Mouse (Mus musculus) intestine, embryonic 15.5 days (tissue): ENCODE results near the gene Olfr98. TPM values are rescaled to one million over a fixed set of nuclear protein-coding genes. Genes with fewer than 3 reads are reported as not detected.

ENCODE experiments used
- ATAC-seq: fragments of 200-750 bp; cut with Nextera tagmentation; 2 replicates; pipeline ENCODE4 v1.8.0; 2017; ENCODE audit warnings: moderate TSS enrichment, moderate library complexity
- H3K27ac ChIP-seq: fragments of 300-500 bp; sonication (generic); 2 replicates; pipeline ENCODE4 v1.5.1; 2015; ENCODE audit warnings: mild to moderate bottlenecking, inconsistent platforms
- H3K27me3 ChIP-seq: fragments of 300-500 bp; sonication (generic); replicated peaks from 2 replicates; pipeline ENCODE4 v1.6.1; 2015; ENCODE audit warnings: inconsistent platforms
- H3K36me3 ChIP-seq: fragments of 300-500 bp; sonication (generic); 2 replicates; pipeline ENCODE4 v1.6.1; 2015; ENCODE audit warnings: inconsistent platforms
- H3K4me1 ChIP-seq: fragments of 300-500 bp; sonication (generic); replicated peaks from 2 replicates; pipeline ENCODE4 v1.6.1; 2015; ENCODE audit warnings: inconsistent platforms
- H3K4me2 ChIP-seq: fragments of 300-500 bp; sonication (generic); replicated peaks from 2 replicates; pipeline ENCODE4 v1.6.1; 2015; ENCODE audit warnings: mild to moderate bottlenecking, inconsistent platforms
- H3K4me3 ChIP-seq: fragments of 300-500 bp; sonication (generic); replicated peaks from 2 replicates; pipeline ENCODE4 v1.5.1; 2015; ENCODE audit warnings: inconsistent platforms
- H3K9ac ChIP-seq: fragments of 300-500 bp; sonication (generic); 2 replicates; pipeline ENCODE4 v1.6.1; 2015; ENCODE audit warnings: inconsistent platforms
- H3K9me3 ChIP-seq: fragments of 300-500 bp; sonication (generic); 2 replicates; pipeline ENCODE4 v1.6.1; 2016; ENCODE audit warnings: inconsistent platforms
- WGBS: fragments of 180-500 bp; shearing (Covaris S2); methylation state at CpG from one replicate; pipeline ENCODE4 v1.1.7; 2015; 5-methylcytosine and 5-hydroxymethylcytosine counted together
- polyA plus RNA-seq: library from polyadenylated mRNA; unstranded; fragments of >200 nt; fragmentation: Nextera tagmentation; extraction: Ambion mirVana; gene quantifications from 2 replicates; pipeline ENCODE4 v1.2.1, GENCODE M21; 2015

Gene Olfr98
- polyA plus RNA-seq = not detected in 2 replicates

GRCm38 (mm10) chr17:37263626-37264025 is at the start of gene Olfr98:
Olfr98 (minus strand) TSS chr17:37263749.
- Histone ChIP-seq H3K36me3 (no peaks in the 10 kb centered on the region), H3K27me3 (no peaks in the 10 kb centered on the region), H3K4me3 (no peak within 1 kb of the TSS), H3K4me2 (no peak within 1 kb of the TSS), H3K4me1 (no peaks in the 10 kb centered on the region), H3K9me3 (no peaks in the 10 kb centered on the region), H3K9ac (no peak within 1 kb of the TSS), H3K27ac (no peak within 1 kb of the TSS)
- no peak for ATAC-seq
- WGBS = 77% methylated on average over 1 of the region's 1 CpGs

GRCm38 (mm10) chr17:37310146-37310699 is 46.7 kb upstream of the Olfr98 start:
- Histone ChIP-seq H3K4me1 (no peaks in the 10 kb centered on the region), H3K9ac (no peak overlapping the region), H3K4me3 (no peak overlapping the region), H3K9me3 (no peaks in the 10 kb centered on the region), H3K4me2 (no peak overlapping the region), H3K36me3 (no peaks in the 10 kb centered on the region), H3K27me3 (no peaks in the 10 kb centered on the region), H3K27ac (no peak overlapping the region)
- 27% methylated on average over 2 of the region's 2 CpGs for WGBS
- ATAC-seq = peak; percentile 89

GRCm38 (mm10) chr17:37308483-37308882 is 44.9 kb upstream of the Olfr98 start:
- no peaks in the 10 kb centered on the region for H3K4me1 ChIP-seq
- no peak overlapping the region for H3K4me2 ChIP-seq
- ATAC-seq = no peak
- no peak overlapping the region for H3K4me3 ChIP-seq
- H3K27me3 ChIP-seq = no peaks in the 10 kb centered on the region
- no peak overlapping the region for H3K27ac ChIP-seq
- H3K36me3 ChIP-seq = no peaks in the 10 kb centered on the region
- H3K9ac ChIP-seq = no peak overlapping the region
- WGBS = 38% methylated on average over 4 of the region's 4 CpGs
- no peaks in the 10 kb centered on the region for H3K9me3 ChIP-seq

GRCm38 (mm10) chr17:37304213-37304612 is 40.7 kb upstream of the Olfr98 start, which contains the start of gene Olfr101:
Olfr101 (minus strand) TSS chr17:37304313.
- no peaks in the 10 kb centered on the region for H3K27me3 ChIP-seq
- no peak within 1 kb of the TSS for H3K4me2 ChIP-seq
- H3K36me3 ChIP-seq = no peaks in the 10 kb centered on the region
- H3K4me1 ChIP-seq = no peaks in the 10 kb centered on the region
- H3K9me3 ChIP-seq = no peaks in the 10 kb centered on the region
- no peak within 1 kb of the TSS for H3K9ac ChIP-seq
- 84% methylated on average over 4 of the region's 4 CpGs for WGBS
- H3K4me3 ChIP-seq = no peak within 1 kb of the TSS
- no peak for ATAC-seq
- no peak within 1 kb of the TSS for H3K27ac ChIP-seq

GRCm38 (mm10) chr17:37283360-37283759 is 19.8 kb upstream of the Olfr98 start, which contains the start of gene Olfr99:
Olfr99 (minus strand) TSS chr17:37283460.
- H3K27me3 ChIP-seq = no peaks in the 10 kb centered on the region
- WGBS = 76% methylated on average over 1 of the region's 1 CpGs
- H3K27ac ChIP-seq = no peak within 1 kb of the TSS
- no peak for ATAC-seq
- H3K9me3 ChIP-seq = no peaks in the 10 kb centered on the region
- no peaks in the 10 kb centered on the region for H3K36me3 ChIP-seq
- no peak within 1 kb of the TSS for H3K4me2 ChIP-seq
- no peak within 1 kb of the TSS for H3K9ac ChIP-seq
- no peaks in the 10 kb centered on the region for H3K4me1 ChIP-seq
- H3K4me3 ChIP-seq = no peak within 1 kb of the TSS

GRCm38 (mm10) chr17:37280331-37280730 is 16.8 kb upstream of the Olfr98 start:
- no peaks in the 10 kb centered on the region for H3K36me3 ChIP-seq
- no peaks in the 10 kb centered on the region for H3K27me3 ChIP-seq
- H3K9ac ChIP-seq = no peak overlapping the region
- ATAC-seq = no peak
- H3K27ac ChIP-seq = no peak overlapping the region
- H3K4me1 ChIP-seq = no peaks in the 10 kb centered on the region
- no peaks in the 10 kb centered on the region for H3K9me3 ChIP-seq
- H3K4me2 ChIP-seq = no peak overlapping the region
- no peak overlapping the region for H3K4me3 ChIP-seq
- WGBS = 74% methylated on average over 1 of the region's 1 CpGs

- no peak overlapping the region for H3K27ac ChIP-seq
- no peak for ATAC-seq
- no peaks in the 10 kb centered on the region for H3K4me1 ChIP-seq
- H3K4me3 ChIP-seq = no peak overlapping the region
- no peak overlapping the region for H3K4me2 ChIP-seq
- H3K36me3 ChIP-seq = no peaks in the 10 kb centered on the region
- no peaks in the 10 kb centered on the region for H3K9me3 ChIP-seq
- no peaks in the 10 kb centered on the region for H3K27me3 ChIP-seq
- no peak overlapping the region for H3K9ac ChIP-seq
Observed at GRCm38 (mm10) chr17:37276573-37276972, 13.0 kb upstream of the Olfr98 start.

- Histone ChIP-seq H3K4me3 (no peak overlapping the region), H3K9ac (no peak overlapping the region), H3K4me2 (no peak overlapping the region), H3K36me3 (no peaks in the 10 kb centered on the region), H3K27me3 (no peaks in the 10 kb centered on the region), H3K27ac (no peak overlapping the region), H3K4me1 (no peaks in the 10 kb centered on the region; the same call in 1 of the 2 replicates), H3K9me3 (no peaks in the 10 kb centered on the region)
- ATAC-seq = no peak
- WGBS = 88% methylated on average over 2 of the region's 2 CpGs
Observed at GRCm38 (mm10) chr17:37275626-37276248, 12.2 kb upstream of the Olfr98 start.

- 45% methylated on average over 8 of the region's 8 CpGs for WGBS
- Histone ChIP-seq H3K4me1 (no peaks in the 10 kb centered on the region; the same call in 1 of the 2 replicates), H3K9ac (peak overlapping the region; percentile 47; the same call in 1 of the 2 replicates), H3K4me2 (peak overlapping the region; percentile 93), H3K36me3 (no peaks in the 10 kb centered on the region), H3K4me3 (peak overlapping the region; percentile 55), H3K27me3 (no peaks in the 10 kb centered on the region), H3K27ac (no peak overlapping the region), H3K9me3 (no peaks in the 10 kb centered on the region)
- peak; percentile 74 for ATAC-seq
Observed at GRCm38 (mm10) chr17:37270702-37271092, 7.1 kb upstream of the Olfr98 start.

- no peak within 1 kb of the TSS for H3K27ac ChIP-seq
- peak within 1 kb of the TSS; percentile 93 for H3K4me2 ChIP-seq
- peak; percentile 97 for ATAC-seq
- peak within 1 kb of the TSS; percentile 47; the same call in 1 of the 2 replicates for H3K9ac ChIP-seq
- 2% methylated on average over 26 of the region's 26 CpGs for WGBS
- H3K4me3 ChIP-seq = peak within 1 kb of the TSS; percentile 55
- no peaks in the 10 kb centered on the region; the same call in 1 of the 2 replicates for H3K4me1 ChIP-seq
- no peaks in the 10 kb centered on the region for H3K27me3 ChIP-seq
- no peaks in the 10 kb centered on the region for H3K36me3 ChIP-seq
- H3K9me3 ChIP-seq = no peaks in the 10 kb centered on the region
Observed at GRCm38 (mm10) chr17:37270058-37270701, 6.6 kb upstream of the Olfr98 start, which contains the start of gene H2-M3. H2-M3 (plus strand) TSS chr17:37270220.

GRCm38 (mm10) chr17:37250544-37250943 is 13.0 kb downstream of the Olfr98 start:
- Histone ChIP-seq H3K4me2 (no peak overlapping the region), H3K36me3 (no peaks in the 10 kb centered on the region), H3K27ac (no peak overlapping the region), H3K4me3 (no peak overlapping the region), H3K27me3 (no peaks in the 10 kb centered on the region), H3K4me1 (no peaks in the 10 kb centered on the region), H3K9me3 (no peaks in the 10 kb centered on the region), H3K9ac (no peak overlapping the region)
- 0 out of 2 replicates have a peak, but pooled peaks have one; percentile 53 for ATAC-seq
- 6% methylated on average over 1 of the region's 1 CpGs for WGBS

GRCm38 (mm10) chr17:37249460-37249859 is 14.1 kb downstream of the Olfr98 start:
- Histone ChIP-seq H3K9me3 (no peaks in the 10 kb centered on the region), H3K27me3 (no peaks in the 10 kb centered on the region), H3K4me1 (no peaks in the 10 kb centered on the region), H3K4me2 (no peak overlapping the region), H3K9ac (no peak overlapping the region), H3K36me3 (no peaks in the 10 kb centered on the region), H3K27ac (no peak overlapping the region), H3K4me3 (no peak overlapping the region)
- no peak for ATAC-seq
